Mouse (Mus musculus): Measurements from ENCODE around the gene Olfr1299.

Olfr1299 gene

DNA sequence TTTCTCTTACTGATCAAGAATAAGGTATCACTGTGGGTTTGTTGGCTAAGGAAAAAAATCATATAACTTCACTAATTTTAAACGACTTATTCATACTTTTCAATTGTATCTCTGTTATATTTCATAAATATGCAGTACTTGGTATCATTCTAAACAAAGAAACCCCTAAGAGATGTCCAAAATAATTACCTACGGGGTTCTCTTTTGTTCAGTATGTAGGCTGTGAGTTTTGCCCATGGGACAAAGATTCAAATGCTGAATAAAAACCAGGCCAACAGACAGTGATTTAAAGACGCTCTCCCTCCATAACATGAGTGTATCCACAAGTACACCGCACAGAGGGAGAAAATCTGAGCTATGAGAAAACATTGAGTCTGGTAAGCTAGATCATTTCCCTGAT, at the start of gene Olfr1299:
TSS of gene Olfr1299 (plus strand) at position 301 of the 400 bp plus-strand sequence.
- DNase-seq (ENCODE audit: low spot score in 2 of 2) = no peak

DNA sequence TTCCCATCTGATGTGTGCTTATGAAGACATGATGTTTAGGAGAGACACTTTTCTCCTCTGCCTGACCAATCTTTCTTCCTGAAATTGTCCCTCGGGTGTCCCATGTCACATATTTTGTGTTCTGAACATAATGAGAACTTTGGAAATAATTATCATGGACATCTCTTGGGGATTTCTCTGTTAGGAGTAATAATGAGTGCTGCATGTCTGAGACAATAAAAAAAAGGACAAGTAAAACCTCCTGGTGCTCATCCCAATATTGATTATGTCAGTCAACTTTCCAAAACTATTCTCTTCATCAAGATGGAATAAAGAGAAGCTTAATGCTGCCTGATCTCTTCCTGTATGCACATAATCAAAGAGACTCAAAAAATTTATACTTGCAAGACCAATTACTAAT, 34.8 kb upstream of the Olfr1299 start, which contains the start of gene Olfr1297:
TSS of gene Olfr1297 (minus strand) at position 101 of the 400 bp plus-strand sequence.
- DNase-seq (ENCODE audit: low spot score in 2 of 2) = no peak

DNA sequence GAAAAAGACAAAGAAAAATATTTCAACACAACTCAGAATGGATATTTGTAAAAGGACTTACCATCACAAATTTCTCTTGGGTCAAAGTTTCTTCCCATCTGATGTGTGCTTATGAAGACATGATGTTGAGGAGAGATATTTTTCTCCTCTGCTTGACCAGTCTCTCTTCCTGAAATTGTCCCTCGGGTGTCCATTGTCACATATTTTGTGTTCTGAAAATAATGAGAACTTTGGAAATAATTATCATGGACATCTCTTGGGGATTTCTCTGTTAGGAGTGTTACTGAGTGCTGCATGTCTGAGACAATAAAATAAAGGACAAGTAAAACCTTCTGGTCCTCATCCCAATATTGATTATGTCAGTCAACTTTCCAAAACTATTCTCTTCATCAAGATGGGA, 12.1 kb upstream of the Olfr1299 start, which contains the start of gene Olfr1298:
TSS of gene Olfr1298 (minus strand) at position 101 of the 400 bp plus-strand sequence.
- no peak for DNase-seq (ENCODE audit: low spot score in 2 of 2)
